Comparison of ENCODE assay signal across 11 mouse cellular contexts in the genomic region with DNA sequence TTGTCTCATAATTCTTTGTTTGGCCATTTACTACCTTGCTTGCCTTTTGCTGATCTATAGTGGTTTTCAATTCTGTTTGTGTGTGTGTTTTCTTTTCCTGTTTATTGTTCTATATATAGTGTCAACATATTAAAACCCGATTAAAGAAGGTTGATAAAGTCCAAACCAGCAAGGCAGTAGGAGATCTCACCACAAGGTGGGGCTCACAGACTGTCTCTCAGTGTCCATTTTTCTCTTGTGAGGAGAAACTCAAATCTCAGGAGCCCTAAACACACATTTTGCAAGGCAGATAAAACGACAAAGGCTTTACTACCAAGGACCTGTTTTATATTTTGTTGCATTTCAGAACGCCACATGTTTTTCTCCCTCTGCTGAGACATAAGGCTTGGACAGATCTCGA. TPM values are rescaled to one million over a fixed set of nuclear protein-coding genes. Genes with fewer than 3 reads are reported as not detected.
DNase-seq lines count a peak whose midpoint lies in the region; ATAC-seq and TF ChIP-seq lines count a peak whose summit lies in the region.
"Had no signal": no experiment of that assay in that cellular context is flagged by ENCODE, and none has a peak within 500 bp of the region (broad histone marks: within the 10 kb centered on the region; RNA-seq: fewer than 3 reads in every experiment).

No protein-coding gene starts in this region.

- H3K9me3 ChIP-seq in heart, postnatal 0 days (replicated peaks; ENCODE audit: control insufficient read depth, low read length): no peaks in the 10 kb centered on the region
- H3K9me3 ChIP-seq in forebrain, embryonic 10.5 days: no peaks in the 10 kb centered on the region
- H3K9me3 ChIP-seq: embryonic facial prominence, embryonic 13.5 days had no signal

- no peak overlapping the region for H3K4me2 ChIP-seq in heart, postnatal 0 days (ENCODE audit: low read depth, low read length)
- H3K4me2 ChIP-seq: embryonic facial prominence, embryonic 13.5 days had no signal

- no peak overlapping the region for H3K4me3 ChIP-seq in heart, postnatal 0 days (ENCODE audit: low read depth, low read length)
- no peak overlapping the region for H3K4me3 ChIP-seq in forebrain, embryonic 10.5 days
- H3K4me3 ChIP-seq: embryonic facial prominence, embryonic 13.5 days had no signal

- no peak for DNase-seq in heart, postnatal 0 days (ENCODE audit: low spot score)
- no peak for DNase-seq in heart, adult 9 months (ENCODE audit: low spot score in 2 of 2)
- peak; percentile 19 for DNase-seq in Muller cell, postnatal 12 days (ENCODE audit: inconsistent ontology term)
- peak; percentile 8 for DNase-seq in forelimb bud, embryonic 11.5 days (ENCODE audit: low read depth, low spot score)
- DNase-seq in left cerebral cortex, postnatal 14 days (ENCODE audit: low spot score in 2 of 2): peak; percentile 57 to 72
- DNase-seq in spleen, postnatal 4 days (ENCODE audit: low spot score in 2 of 2): no peak
- DNase-seq in gastrocnemius, adult 18-20 months (ENCODE audit: low spot score): no peak
- DNase-seq in forebrain, embryonic 10.5 days (ENCODE audit: extremely low spot score, low spot score): no peak

- WGBS in heart, postnatal 0 days: 31% methylated on average over 4 of the region's 4 CpGs
- WGBS in forebrain, embryonic 10.5 days: 70% methylated on average over 4 of the region's 4 CpGs

- no peak for ATAC-seq in heart, postnatal 0 days (ENCODE audit: insufficient read depth, low read depth)

- H3K4me1 ChIP-seq in heart, postnatal 0 days (ENCODE audit: control insufficient read depth, insufficient read depth): no peaks in the 10 kb centered on the region
- no peaks in the 10 kb centered on the region for H3K4me1 ChIP-seq in forebrain, embryonic 10.5 days
- H3K4me1 ChIP-seq: embryonic facial prominence, embryonic 13.5 days had no signal

- no peak overlapping the region for H3K9ac ChIP-seq in heart, postnatal 0 days (replicated peaks; ENCODE audit: low read depth, low read length)
- H3K9ac ChIP-seq: embryonic facial prominence, embryonic 13.5 days had no signal

- H3K36me3 ChIP-seq in heart, postnatal 0 days (replicated peaks; ENCODE audit: control insufficient read depth, insufficient read depth, low read length): no peaks in the 10 kb centered on the region
- H3K36me3 ChIP-seq in forebrain, embryonic 10.5 days (replicated peaks): no peaks in the 10 kb centered on the region
- H3K36me3 ChIP-seq: embryonic facial prominence, embryonic 13.5 days; G1E had no signal

- intact Hi-C loops in left cerebral cortex, postnatal 14 days (cut with DNase I): no loop called here

- H3K27ac ChIP-seq in heart, postnatal 0 days (ENCODE audit: low read depth): no peak overlapping the region
- H3K27ac ChIP-seq in forebrain, embryonic 10.5 days: no peak overlapping the region
- H3K27ac ChIP-seq: embryonic facial prominence, embryonic 13.5 days had no signal

- no peaks in the 10 kb centered on the region for H3K27me3 ChIP-seq in heart, postnatal 0 days (ENCODE audit: control insufficient read depth, insufficient read depth, low read length)
- H3K27me3 ChIP-seq in forebrain, embryonic 10.5 days (ENCODE audit: poor library complexity, severe bottlenecking): no peaks in the 10 kb centered on the region
- H3K27me3 ChIP-seq: embryonic facial prominence, embryonic 13.5 days had no signal

- peak; percentile 52 for TF ChIP-seq CTCF in heart, postnatal 0 days (IDR thresholded peaks at IDR 0.05; ENCODE audit: low read depth)

- TF ChIP-seq EP300 in heart, postnatal 0 days (IDR thresholded peaks at IDR 0.05; ENCODE audit: low read depth): no peak

RNA-seq across cellular contexts. Expression of a gene that starts 28.2 kb away (rescaled TPM):
- total RNA-seq in heart, postnatal 0 days (2014; rRNA removed; ENCODE audit: low replicate concordance): not detected in 2 replicates
- polyA plus RNA-seq in heart, postnatal 0 days (2015; fragmentation: Nextera tagmentation; extraction: Ambion mirVana): not detected in 2 replicates
- total RNA-seq in left cerebral cortex, postnatal 14 days (2021): not detected
- not detected for total RNA-seq in gastrocnemius, adult 18-20 months (2021)
- polyA plus RNA-seq in forebrain, embryonic 10.5 days (2016; fragmentation: Nextera tagmentation; extraction: Ambion mirVana): not detected in 2 replicates
- polyA plus RNA-seq: embryonic facial prominence, embryonic 13.5 days; G1E; stomach, embryonic 16.5 days had no signal

Comparison
In these comparisons a context has a peak if more than half of its experiments do, and no peak if none do; other contexts are left out.
1. DNase-seq: peak in Muller cell, postnatal 12 days (single experiment), forelimb bud, embryonic 11.5 days (single experiment) and left cerebral cortex, postnatal 14 days (2 of 2); none in heart, postnatal 0 days (single experiment), heart, adult 9 months (0 of 2), spleen, postnatal 4 days (0 of 2), gastrocnemius, adult 18-20 months (single experiment) and forebrain, embryonic 10.5 days (single experiment).